Mouse (Mus musculus) heart, adult 11 months (tissue): ENCODE results near the gene Ndufs2.
A peak's percentile ranks its signal among the peaks of the same experiment; 100 is the strongest.

Experiments used
- DNase-seq: peaks from one replicate; pipeline ENCODE4 v3.0.0; 2022

The Ndufs2 gene

DNA sequence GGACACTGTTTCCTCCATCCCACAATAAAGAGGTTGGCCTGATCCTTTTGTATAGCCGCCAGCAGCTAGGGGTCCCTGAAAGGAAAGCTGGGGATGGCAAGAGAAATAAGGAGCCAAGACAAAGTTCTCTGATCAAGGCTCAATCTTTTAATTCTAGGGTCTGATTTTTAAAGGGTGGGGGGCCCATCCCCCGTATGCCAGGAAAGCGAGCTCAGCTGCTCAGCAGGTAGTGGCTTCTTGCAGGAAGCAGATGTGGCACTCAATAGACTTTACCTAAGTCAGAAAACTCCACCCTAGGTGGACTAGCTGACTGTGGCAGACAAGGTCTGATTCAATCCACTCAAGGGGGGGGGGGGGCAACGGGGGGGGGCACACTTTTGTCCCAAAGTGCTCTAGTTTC lies 24.4 kb downstream of the Ndufs2 start:
- peak; percentile 70 for DNase-seq

DNA sequence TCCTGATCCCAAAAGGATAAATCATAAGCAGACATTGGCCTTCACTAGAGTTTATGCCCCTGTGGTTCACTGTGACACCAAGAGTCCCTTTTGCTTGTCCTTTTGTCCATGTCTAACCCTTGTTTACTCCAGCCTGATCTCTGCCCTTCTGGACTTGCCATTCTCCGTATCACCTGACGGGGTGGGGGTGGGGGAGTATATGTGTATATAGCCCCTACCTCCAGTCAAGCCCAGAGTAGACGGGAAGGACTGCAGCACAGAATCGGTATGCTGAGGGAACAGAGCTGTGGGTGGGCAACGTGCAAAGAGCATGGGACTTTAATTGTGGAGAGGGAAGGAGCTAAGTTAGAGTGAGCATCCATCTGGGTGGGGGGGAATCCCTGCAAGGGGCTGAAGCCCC lies 26.3 kb downstream of the Ndufs2 start, which contains the start of gene Apoa2:
TSS of gene Apoa2 (plus strand) at position 198 of the 400 bp plus-strand sequence.
- peak; percentile 85 for DNase-seq

DNA sequence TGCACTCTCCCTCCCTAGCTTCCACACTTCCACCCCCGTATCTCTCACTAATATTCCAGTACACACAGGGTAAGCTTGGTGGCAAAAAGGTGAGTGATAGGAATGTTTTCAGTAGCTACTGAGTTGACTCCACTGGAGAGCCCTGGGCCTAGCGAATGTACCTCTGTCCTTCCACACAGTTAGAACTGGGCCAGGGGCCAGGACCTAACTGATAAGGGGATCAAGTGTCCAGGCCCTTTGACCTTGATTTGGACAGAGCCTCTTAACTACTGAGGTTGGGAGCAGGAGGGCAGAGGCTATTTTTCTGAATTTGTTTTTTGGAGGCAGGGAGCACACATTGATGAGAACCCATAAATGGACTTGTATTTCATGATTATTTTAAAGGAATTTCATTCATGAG lies 27.4 kb downstream of the Ndufs2 start:
- peak; percentile 90 for DNase-seq

DNA sequence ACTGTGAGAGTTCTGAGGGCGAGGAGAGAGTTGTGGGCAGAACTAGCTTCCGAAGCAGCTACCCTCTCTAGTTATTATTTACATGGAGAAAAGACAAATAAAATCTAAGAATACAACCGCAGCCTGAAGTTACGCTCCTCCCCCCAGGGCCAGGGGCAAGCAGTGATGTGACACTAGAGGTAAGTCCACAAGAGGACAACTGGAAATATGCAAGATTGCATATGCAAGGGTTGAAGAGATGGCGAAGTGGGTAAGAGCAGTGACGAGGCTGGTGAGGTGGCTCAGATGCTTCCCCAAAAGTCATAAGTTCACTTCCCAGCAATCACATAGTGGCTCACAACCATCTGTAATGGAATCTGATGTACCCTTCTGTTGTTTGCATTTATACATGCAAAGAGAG lies 28.0 kb downstream of the Ndufs2 start:
- DNase-seq, result no peak

DNA sequence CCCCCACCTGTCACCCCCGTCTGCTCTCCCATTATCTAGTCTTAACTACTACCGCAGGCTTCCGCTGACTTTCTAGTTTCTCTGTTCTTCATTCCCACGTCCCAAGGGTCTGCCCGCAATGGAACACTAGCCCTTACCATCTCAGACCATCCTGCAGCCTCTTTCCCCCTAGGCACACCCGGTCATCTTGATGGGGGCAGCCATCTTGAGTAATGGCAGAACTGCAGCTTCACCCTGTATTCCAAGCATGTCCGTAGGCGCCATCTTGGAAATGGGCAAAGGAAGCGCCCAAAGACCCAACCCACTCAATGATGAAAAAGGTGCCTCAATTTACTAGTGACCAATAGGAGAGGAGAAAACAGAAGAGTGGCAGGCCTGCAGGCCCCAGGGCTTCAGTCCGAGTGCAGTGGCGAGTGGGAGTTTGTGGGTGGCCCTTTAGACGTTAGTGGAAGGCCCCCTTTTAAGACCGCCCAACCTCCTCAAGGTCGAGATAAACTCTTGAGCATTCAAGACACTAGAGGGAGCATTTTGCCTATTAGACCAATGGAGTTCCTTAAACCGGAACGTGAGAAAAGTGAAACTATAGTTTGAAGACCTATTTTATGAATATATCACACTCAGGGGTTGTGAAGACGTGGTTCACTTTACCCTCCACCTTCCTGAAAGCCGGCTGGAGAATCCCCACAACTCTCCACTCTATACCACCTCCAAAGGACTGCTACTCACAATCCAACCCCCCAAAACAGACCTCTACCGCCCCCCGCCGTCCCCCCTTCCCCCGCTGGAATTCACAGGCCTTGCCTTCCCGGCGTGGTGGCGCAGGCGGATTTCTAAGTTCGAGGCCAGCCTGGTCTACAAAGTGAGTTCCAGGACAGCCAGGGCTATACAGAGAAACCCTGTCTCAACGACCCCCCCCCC lies 28.7 kb downstream of the Ndufs2 start, which contains the start of gene Tomm40l:
TSS of gene Tomm40l (minus strand) at position 277 of the 918 bp plus-strand sequence.
- DNase-seq, result peak; percentile 100

DNA sequence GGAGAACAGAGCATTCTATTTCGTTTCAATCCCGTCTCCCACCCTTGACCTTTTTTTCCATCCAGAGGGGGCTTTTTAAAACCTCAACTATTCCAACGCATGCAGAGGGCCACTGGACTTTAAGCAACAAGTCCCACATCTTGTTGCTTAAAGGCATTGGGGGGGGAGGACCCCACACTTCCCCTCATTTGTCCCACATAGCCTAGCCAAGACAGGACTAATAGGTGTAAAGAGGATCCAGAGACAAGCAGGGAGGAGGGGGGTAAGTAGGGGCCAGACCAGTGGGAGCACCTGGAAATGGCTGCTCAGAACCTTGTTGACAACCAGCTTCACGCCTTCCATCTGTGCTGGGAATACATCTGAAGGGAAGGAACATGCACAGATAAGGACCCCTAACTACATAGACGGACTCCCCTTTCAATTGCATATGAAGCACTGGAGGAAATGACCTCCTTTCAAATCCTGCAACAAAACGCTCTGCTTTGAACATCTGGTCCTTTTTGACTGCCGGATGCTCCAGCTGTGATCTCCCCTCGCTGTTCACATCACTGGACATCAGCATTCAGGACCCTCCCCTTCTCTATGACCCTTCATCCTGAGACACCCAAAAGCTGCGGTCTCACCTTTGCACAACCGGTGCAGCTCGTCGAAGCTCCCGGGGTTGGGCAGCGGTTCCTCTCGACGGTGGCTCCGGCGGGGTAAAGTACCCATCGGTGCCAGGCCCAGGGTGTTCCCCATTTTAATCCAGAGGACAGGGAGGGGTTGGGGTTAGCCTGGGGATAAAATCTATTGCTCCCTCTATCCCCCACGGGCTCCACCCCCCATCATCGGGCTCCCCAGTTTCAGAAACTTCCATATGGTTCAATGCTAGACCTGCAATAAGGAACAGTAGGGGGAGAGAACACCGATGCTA lies 29.7 kb downstream of the Ndufs2 start:
- DNase-seq, result no peak

DNA sequence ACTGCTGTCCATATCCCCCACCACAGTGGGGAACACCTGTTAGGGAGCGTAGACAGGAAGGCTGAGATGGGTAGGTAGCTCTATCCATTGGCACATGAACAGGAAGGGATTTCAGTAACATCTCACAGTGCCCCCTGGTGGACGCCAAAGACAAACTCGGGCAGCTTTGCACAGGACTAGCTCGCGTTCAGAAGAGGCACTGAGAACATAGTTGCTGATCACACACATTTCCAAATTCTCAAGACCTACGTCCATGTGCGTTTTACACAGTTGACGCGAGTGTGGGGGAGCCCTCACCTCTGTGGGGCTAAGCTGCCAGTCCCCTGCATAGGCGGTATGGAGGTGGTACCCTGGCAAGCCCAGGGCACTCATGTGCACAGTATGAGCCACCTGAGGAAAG lies 30.3 kb downstream of the Ndufs2 start:
- peak; percentile 96 for DNase-seq

DNA sequence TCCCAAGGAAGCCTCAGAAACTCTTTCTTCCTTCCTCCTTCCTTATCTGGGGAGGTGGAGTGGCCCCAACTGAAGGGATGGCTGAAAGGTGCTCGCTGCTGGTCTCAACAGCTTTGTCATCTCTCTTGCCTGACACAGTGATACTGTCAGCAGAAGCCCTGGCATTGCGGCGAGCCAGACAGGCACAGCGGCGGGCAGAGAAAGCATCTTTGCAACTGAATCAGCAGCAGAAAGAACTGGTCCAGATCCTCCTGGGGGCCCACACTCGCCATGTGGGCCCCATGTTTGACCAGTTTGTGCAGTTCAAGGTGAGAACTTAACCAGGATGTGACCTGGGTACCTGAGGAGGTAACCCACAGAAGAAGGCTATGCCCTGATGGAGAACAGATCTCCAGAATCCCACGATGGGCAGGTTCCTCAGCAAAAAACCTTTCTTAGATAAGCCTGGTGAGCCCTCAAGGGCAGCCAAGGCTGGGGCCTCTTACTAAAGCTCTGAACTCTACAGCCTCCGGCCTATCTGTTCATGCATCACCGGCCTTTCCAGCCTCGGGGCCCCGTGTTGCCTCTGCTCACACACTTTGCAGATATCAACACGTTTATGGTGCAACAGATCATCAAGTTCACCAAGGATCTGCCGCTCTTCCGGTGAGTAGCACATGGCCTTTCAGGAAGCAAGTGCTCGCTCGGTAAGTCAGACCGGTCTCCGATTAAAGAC lies 34.8 kb downstream of the Ndufs2 start:
- peak; percentile 87 for DNase-seq

DNA sequence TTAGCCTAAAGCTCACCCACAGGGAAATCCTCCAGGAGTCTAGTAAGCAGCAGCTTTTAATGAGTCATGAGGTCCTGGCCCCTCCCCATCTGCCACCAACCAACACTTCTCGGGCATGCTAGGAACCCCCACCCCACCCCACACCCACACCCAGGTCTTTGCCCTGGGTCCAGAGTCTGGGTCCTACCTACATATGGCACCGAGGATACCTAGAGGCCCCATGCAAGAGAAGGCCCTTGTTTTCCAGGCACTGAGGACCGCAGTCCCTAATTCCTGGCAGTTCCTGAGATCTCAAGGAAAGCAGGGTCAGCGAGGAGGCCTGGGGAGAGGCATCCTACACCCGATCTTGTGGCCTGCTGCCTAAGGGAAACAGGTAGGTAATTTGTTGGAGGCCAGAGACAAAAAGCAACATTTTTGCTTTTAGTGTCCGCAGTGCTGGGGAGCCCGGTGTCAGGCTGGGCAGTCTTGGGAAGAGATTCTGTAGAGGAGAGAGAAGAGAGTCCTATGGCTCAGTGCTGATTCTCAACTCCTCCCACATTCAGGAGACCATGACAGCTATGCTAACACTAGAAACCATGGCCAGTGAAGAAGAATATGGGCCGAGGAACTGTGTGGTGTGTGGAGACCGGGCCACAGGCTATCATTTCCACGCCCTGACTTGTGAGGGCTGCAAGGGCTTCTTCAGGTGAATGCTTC lies 37.2 kb downstream of the Ndufs2 start, which contains the start of gene Nr1i3:
TSS of gene Nr1i3 (plus strand) at position 170 of the 696 bp plus-strand sequence.
- peak; percentile 87 for DNase-seq

DNA sequence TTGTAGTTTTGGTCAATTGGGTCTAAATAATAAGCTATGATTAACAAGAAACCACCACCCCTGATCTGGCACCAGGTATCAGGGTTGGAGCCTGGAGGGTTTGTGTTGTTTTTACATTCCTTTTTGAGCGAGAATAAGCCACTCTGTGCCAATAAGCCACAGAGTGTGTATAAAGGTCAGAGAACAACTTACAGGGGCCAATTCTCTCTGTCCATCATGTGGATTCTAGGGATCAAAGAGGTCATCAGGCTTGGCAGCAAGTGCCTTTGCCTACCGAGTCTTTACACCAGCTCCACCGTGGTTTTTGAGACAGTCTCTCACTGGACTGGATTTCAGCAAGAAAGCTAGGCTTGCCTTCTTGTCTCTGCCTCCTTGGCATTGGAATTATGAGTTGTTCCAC lies 38.3 kb downstream of the Ndufs2 start:
- DNase-seq, result peak; percentile 71

DNA sequence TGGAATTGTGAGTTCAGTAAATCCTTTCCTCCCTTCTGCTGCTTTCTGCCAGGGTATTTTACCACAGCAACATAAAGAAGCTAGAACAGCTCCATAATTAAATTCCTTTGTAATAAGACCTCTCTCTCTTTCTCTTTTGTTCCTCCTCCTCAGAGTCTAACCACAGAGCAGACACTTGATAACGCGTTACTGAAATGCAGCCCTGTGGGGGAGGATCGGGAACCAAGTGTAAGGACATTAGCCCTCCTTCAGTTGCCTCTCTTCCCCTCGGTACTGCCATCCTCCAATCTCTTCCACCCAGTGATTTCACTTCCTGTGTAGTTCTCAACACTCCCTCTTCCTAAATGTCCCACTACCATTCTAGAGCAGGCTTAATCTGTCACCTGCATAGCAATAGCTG lies 41.8 kb downstream of the Ndufs2 start:
- DNase-seq, result no peak

DNA sequence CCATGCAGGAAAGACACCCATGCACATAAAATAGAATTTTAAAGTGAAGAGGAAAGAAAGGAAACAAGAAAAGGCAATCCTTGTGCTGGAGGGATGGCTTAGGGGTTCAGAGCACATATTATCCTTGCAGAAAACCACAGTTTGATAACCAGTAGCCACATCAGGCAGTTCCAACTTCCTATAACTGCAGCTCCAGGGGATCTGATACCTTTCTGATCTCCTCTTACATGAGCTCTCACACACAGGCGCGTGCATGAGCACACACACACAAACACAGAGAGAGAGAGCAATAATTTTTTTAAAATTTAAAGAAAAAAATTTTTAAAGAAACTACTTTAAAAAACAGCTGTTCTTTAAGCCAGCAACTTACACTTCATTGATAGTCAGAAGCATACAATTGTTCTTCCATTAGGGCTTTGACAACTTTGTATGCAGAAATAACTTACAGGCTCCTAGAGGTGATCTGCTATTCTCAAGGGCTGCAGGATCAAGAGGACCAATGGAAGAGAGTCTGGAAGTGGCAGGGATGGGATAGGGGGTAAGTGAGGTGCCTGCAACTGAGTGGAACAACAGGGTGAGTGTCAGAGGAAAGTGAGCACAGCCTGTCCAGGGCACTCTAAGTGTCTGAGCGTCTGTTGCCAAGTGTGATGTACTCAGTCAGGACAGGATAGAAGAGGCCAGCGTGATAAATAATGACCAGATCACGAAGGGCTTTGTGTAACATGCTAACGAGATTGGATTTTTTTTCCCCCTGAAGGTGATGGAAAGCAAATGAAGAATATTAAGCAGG lies 45.3 kb downstream of the Ndufs2 start:
- DNase-seq, result peak; percentile 97

DNA sequence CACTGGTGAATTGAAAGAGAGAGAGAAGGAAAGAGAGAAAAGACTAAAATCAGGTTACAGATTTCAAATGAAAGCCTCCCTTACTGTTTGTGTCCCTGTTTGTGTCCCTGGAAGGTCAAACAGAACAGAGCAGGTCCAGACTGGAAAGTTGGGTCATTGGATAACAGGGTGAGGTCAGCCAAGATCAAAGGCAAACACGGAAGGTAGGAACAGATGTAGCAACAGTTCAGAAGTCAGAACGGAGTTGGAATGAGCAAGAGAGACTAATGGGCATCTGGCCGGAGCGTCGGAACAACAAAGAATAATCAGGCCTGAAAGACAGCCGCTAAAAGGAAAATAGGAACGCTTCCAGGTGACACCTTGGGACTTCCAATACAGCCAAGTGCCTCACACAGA lies 46.9 kb downstream of the Ndufs2 start:
- DNase-seq, result peak; percentile 68

DNA sequence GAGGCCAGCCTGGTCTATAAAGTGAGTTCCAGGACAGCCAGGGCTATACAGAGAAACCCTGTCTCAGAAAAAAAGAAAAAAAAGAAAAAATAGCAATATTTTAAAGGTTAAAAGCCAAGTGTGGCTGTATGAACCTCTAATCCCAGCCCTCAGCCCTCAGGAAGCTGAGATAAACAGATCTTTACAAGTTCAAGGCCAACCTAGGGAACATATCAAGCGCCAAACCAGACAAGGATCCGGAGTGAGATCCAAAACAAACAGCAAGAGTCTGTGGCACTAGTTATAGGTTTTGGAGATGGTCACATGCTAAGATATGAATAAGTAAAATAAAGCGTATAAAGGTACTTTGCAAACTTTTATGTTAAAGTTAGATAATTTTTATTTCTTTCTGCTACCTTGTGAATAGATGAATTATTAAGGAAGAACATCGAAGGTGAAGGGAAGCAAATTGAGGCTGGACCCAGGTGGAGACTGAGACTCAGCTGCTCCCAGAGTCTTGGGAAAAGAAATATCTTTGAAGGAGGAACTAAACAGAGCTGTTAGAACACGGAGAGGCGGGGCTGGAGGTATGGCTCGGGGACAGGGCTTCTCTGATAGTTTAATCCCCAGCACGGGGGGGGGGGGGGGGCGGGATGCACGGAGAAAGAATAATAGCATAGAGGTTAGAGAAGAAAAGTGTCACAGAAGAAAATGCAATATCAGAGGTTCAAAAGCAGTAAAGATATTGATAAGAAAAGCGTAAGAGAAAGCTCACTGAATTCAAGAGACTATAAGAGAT lies 47.5 kb downstream of the Ndufs2 start:
- no peak for DNase-seq

DNA sequence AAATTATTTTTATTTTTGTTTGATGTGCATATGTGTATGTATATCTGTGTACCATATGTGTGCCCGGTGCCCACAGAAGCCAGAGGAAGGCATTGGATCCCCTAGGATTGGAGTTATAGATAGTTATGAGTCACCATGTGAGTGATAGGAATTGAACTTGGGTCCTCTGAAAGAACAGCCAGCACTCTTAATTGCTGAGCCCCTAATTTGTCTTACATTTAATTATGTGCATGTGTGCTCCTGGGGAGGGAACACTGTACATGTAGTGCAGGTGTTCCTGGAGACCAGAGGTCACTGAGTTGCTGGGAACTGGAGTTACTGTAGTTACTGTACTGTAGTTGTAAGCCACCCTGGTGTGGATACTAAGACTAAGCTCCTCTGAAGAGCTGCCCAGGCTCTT lies 50.4 kb downstream of the Ndufs2 start:
- peak; percentile 78 for DNase-seq

DNA sequence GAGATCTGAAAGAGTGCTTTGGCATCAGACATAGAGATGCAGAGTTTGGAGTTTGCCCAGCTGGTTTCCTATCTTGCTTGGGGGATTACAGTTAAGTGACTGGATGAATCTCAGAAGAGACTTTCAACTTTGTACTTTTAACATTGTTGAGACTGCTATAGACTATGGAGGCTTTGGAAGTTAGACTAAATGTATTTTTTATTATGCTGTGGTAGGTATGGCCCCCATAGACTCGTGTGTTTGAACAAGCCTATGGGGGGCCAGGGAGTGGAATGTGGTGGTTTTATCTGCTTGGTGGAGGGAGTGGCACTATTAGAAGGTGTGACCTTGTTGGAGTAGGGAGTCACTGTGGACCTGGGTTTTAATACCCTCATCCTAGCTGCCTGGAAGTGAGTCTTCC lies 51.7 kb downstream of the Ndufs2 start:
- DNase-seq, result peak; percentile 79

DNA sequence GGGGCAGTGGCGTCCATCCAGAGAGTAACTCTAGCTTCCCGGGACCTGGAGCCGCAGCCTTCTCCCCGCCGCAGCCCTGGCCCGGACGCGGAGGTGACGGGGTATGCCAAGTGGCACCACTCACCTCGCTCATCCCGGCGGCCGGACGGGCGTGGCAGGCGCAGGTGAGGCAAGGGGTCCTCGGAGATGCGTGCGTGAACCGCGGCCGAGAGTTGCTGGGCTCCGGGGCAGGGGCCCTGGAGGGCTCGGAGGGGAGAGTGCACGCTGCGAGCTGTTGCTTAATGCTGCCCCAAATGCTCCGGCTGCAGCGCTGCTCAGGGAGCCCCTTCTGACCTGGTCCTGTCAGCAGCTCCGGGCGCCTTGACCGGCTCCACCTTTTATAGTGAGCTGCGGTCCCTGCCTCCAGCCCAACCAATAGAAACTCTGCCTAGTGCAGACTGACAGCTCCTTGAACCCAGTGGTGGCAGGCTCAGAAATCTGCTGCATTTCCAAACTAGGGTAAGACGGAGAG lies 55.2 kb downstream of the Ndufs2 start, which contains the start of gene Pcp4l1:
TSS of gene Pcp4l1 (minus strand) at position 382 of the 511 bp plus-strand sequence.
- peak; percentile 99 for DNase-seq

DNA sequence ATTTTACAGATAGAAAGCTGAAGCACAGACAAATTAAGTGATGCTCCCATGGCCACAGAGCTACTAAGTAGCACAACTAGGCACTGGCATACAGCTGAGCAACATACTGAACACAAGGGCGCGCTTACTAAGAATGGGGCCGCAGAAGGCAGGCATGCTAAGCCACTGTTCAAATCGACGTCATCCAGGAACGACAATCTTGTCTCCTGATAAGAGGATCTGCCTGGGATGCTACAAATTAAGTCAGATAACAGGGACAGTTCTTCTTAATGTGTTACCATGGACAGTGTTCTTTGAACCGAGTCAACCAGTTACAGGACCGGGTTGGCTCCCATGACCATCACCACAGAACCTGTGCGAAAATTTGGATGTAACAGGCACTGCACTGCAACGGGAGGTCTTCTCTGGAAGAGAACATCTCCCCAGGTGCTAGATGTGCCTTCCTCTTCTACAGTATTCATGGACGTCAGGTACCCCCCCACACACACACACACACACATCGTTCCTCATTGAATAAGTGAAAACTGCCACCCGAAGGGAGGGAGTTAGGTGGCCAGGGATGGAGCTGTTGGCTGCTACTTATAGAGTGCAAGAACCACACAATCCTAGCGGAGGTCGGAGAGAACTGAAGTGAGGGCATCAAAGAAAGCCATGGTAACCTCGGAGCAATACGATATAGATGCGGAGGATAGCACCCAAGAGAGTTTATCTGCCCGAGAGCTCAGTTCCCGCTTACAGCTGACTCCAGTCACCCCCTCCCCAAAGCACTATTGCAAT lies 56.0 kb downstream of the Ndufs2 start:
- peak; percentile 89 for DNase-seq
